Mouse (Mus musculus) thymus, adult 2 months (tissue): ENCODE results near the gene Bdnf. TPM values are rescaled to one million over a fixed set of nuclear protein-coding genes. Genes with fewer than 3 reads are reported as not detected.

Source experiments
- DNase-seq: peaks from one replicate; pipeline ENCODE4 v3.0.0; 2021
- H3K27ac ChIP-seq: fragments of 200-500 bp; 2 replicates; pipeline ENCODE4 v1.5.1; 2012; ENCODE audit warnings: low read length, control low read depth; ENCODE audit not compliant: control insufficient read depth, insufficient read depth
- H3K27me3 ChIP-seq: fragments of 200-500 bp; 2 replicates; pipeline ENCODE4 v1.6.1; 2012; ENCODE audit warnings: mild to moderate bottlenecking, low read length, moderate library complexity, mixed read lengths; ENCODE audit not compliant: control insufficient read depth, insufficient read depth
- H3K36me3 ChIP-seq: fragments of 200-500 bp; 2 replicates; pipeline ENCODE4 v1.6.1; 2012; ENCODE audit warnings: mild to moderate bottlenecking, low read length, moderate library complexity; ENCODE audit not compliant: control insufficient read depth, insufficient read depth
- H3K4me1 ChIP-seq: fragments of 200-500 bp; replicated peaks from 2 replicates; pipeline ENCODE4 v1.6.1; 2012; ENCODE audit warnings: low read length; ENCODE audit not compliant: control insufficient read depth, insufficient read depth
- H3K4me3 ChIP-seq: fragments of 200-500 bp; 2 replicates; pipeline ENCODE4 v1.5.1; 2012; ENCODE audit warnings: mild to moderate bottlenecking, low read length, control low read depth, moderate library complexity; ENCODE audit not compliant: control insufficient read depth, insufficient read depth
- CTCF ChIP-seq: fragments of 200-500 bp; IDR thresholded peaks from 2 replicates; pipeline ENCODE4 v1.5.1; 2012; ENCODE audit warnings: mild to moderate bottlenecking, control low read depth, low read length, moderate library complexity, borderline replicate concordance; ENCODE audit not compliant: control insufficient read depth, poor library complexity, insufficient read depth; ENCODE audit errors: extremely low read depth
- POLR2A ChIP-seq: fragments of 200-500 bp; IDR thresholded peaks from 2 replicates; pipeline ENCODE4 v1.6.1; 2012; ENCODE audit warnings: mild to moderate bottlenecking, low read length, control low read depth, moderate library complexity; ENCODE audit not compliant: control insufficient read depth, poor library complexity, insufficient read depth; ENCODE audit errors: extremely low read depth
- WGBS: fragments of 180-500 bp; shearing (Covaris S2); methylation state at CpG from one replicate; pipeline ENCODE4 v1.1.7; 2018; 5-methylcytosine and 5-hydroxymethylcytosine counted together
- polyA plus RNA-seq: library from polyadenylated mRNA; depleted of rRNA; stranded (reverse); fragments of >200 nt; gene quantifications from 2 replicates; pipeline ENCODE4 v1.2.3, GENCODE M21; 2012

Gene Bdnf
- polyA plus RNA-seq, 1 experiment = 0.24 TPM

- H3K27ac ChIP-seq = no peak overlapping the region
- no peak for TF ChIP-seq POLR2A
- TF ChIP-seq CTCF = no peak
- H3K4me1 ChIP-seq = no peaks in the 10 kb centered on the region
- H3K4me3 ChIP-seq = no peak overlapping the region
- H3K27me3 ChIP-seq = no peaks in the 10 kb centered on the region
- WGBS = 92% methylated on average over 3 of the region's 3 CpGs
- no peak for DNase-seq
- H3K36me3 ChIP-seq = no peaks in the 10 kb centered on the region
Observed at GRCm38 (mm10) chr2:109743208-109743960, 68.9 kb downstream of the Bdnf start.

GRCm38 (mm10) chr2:109746223-109746622, 71.7 kb downstream of the Bdnf start:
- Histone ChIP-seq H3K27ac (no peak overlapping the region), H3K27me3 (no peaks in the 10 kb centered on the region), H3K36me3 (no peaks in the 10 kb centered on the region), H3K4me3 (no peak overlapping the region), H3K4me1 (no peaks in the 10 kb centered on the region)
- TF ChIP-seq POLR2A (no peak), CTCF (no peak)
- no peak for DNase-seq
- 49% methylated on average over 1 of the region's 1 CpGs for WGBS

DNA sequence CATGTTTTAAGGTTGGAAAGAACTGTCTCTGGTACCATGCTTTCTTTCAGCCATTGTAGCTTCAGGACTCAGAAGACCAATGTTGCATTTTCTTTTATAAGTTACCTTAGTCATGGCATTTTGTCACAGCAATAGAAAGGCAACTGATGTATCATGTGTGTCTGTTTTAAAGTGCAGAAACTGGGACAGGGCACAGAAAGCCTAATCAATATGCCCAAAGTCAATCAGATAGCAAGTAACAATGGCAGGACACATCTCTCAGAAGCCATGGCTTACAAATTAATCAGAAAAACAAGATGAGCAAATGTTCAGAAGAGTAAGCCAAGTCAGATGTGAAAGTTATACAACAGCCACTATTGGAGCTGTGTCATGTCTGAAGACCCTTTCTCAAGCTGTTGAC, 73.9 kb downstream of the Bdnf start:
- no peak for TF ChIP-seq POLR2A
- no peak for TF ChIP-seq CTCF
- Histone ChIP-seq H3K36me3 (no peaks in the 10 kb centered on the region), H3K27me3 (no peaks in the 10 kb centered on the region), H3K27ac (no peak overlapping the region), H3K4me3 (no peak overlapping the region), H3K4me1 (no peaks in the 10 kb centered on the region)
- DNase-seq = no peak

GRCm38 (mm10) chr2:109748815-109749214, 74.3 kb downstream of the Bdnf start:
- 57% methylated on average over 4 of the region's 4 CpGs for WGBS
- no peak overlapping the region for H3K27ac ChIP-seq
- DNase-seq = no peak
- no peak overlapping the region for H3K4me3 ChIP-seq
- no peaks in the 10 kb centered on the region for H3K27me3 ChIP-seq
- H3K36me3 ChIP-seq = no peaks in the 10 kb centered on the region
- H3K4me1 ChIP-seq = no peaks in the 10 kb centered on the region
- no peak for TF ChIP-seq CTCF
- no peak for TF ChIP-seq POLR2A

- H3K27ac ChIP-seq = no peak overlapping the region
- H3K27me3 ChIP-seq = no peaks in the 10 kb centered on the region
- DNase-seq = no peak
- H3K36me3 ChIP-seq = no peaks in the 10 kb centered on the region
- H3K4me1 ChIP-seq = no peaks in the 10 kb centered on the region
- TF ChIP-seq CTCF (no peak), POLR2A (no peak)
- no peak overlapping the region for H3K4me3 ChIP-seq
Observed at GRCm38 (mm10) chr2:109749964-109750363, 75.5 kb downstream of the Bdnf start.

- WGBS = 87% methylated on average over 1 of the region's 1 CpGs
- no peak for DNase-seq
- TF ChIP-seq CTCF (no peak), POLR2A (no peak)
Observed at GRCm38 (mm10) chr2:109750484-109750883, 76.0 kb downstream of the Bdnf start.

DNA sequence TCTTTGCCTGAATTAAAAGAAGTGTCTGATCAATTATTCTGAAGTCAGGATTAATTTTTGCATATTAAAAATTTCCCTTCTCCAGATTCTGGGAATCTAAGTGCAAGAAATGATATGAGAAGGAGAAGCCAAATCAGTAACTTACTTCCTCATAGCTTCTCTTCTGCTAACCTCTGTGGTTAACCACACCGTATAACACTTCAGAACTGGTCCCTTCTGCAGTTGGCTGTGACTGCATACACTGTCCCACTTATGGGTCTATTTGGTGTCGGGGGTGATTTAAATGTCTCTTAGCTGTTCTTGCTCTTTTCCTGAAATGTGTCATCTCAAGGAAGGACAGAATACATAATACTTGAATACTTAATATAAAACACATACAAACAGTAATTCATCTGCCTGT, 81.8 kb downstream of the Bdnf start:
- 6% methylated on average over 2 of the region's 2 CpGs for WGBS
- TF ChIP-seq CTCF (no peak), POLR2A (no peak)
- no peaks in the 10 kb centered on the region for H3K4me1 ChIP-seq
- no peak for DNase-seq
- H3K36me3 ChIP-seq = no peaks in the 10 kb centered on the region
- H3K27me3 ChIP-seq = no peaks in the 10 kb centered on the region
- no peak overlapping the region for H3K4me3 ChIP-seq
- no peak overlapping the region for H3K27ac ChIP-seq

More at GRCm38 (mm10) chr2:109750484-109750883, 76.0 kb downstream of the Bdnf start:
- H3K4me3 ChIP-seq = no peak overlapping the region
- no peaks in the 10 kb centered on the region for H3K4me1 ChIP-seq
- H3K27ac ChIP-seq = no peak overlapping the region
- no peaks in the 10 kb centered on the region for H3K27me3 ChIP-seq
- no peaks in the 10 kb centered on the region for H3K36me3 ChIP-seq
